In genomic region chr11:80682745-80683144, GRCm38 (mm10) we compare ENCODE assay signal across 18 mouse cellular contexts.
A peak's percentile ranks its signal among the peaks of the same experiment; 100 is the strongest.
DNase-seq lines count a peak whose midpoint lies in the region; ATAC-seq and TF ChIP-seq lines count a peak whose summit lies in the region.
"Had no signal": no experiment of that assay in that cellular context is flagged by ENCODE, and none has a peak within 500 bp of the region (broad histone marks: within the 10 kb centered on the region; RNA-seq: fewer than 3 reads in every experiment).

No protein-coding gene starts in this region.

- peaks cover 5% of the 10 kb centered on the region; the same call in 1 of the 2 replicates for H3K36me3 ChIP-seq in heart, embryonic 13.5 days
- no peaks in the 10 kb centered on the region for H3K36me3 ChIP-seq in heart, embryonic 10.5 days
- H3K36me3 ChIP-seq in lung, embryonic 14.5 days (ENCODE audit: insufficient read depth), result no peaks in the 10 kb centered on the region
- H3K36me3 ChIP-seq: embryonic facial prominence, embryonic 13.5 days; forebrain, embryonic 15.5 days; liver, embryonic 12.5 days had no signal

- no peak for DNase-seq in heart, embryonic 10.5 days (ENCODE audit: low spot score)
- peak; percentile 12 for DNase-seq in lung, embryonic 14.5 days
- no peak for DNase-seq in lung, adult 18-20 months
- DNase-seq in ZHBTc4 (ENCODE audit: low read depth, low spot score), result peak; percentile 9
- DNase-seq in kidney, postnatal 25 days, result peak; percentile 26 to 52
- no peak for DNase-seq in gastrocnemius, postnatal 14 days
- no peak for DNase-seq in thymus, postnatal 10 days (ENCODE audit: low spot score in 2 of 2)
- DNase-seq: adrenal gland, adult 8-10 months; B cell, adult 2 months; cerebellum, adult 9-10 months; gastrocnemius, postnatal 36 days; retina, postnatal 1 day had no signal

- H3K9me3 ChIP-seq in heart, embryonic 13.5 days, result no peaks in the 10 kb centered on the region
- no peaks in the 10 kb centered on the region for H3K9me3 ChIP-seq in heart, embryonic 10.5 days
- H3K9me3 ChIP-seq in lung, embryonic 14.5 days (ENCODE audit: low read depth, low read length), result no peaks in the 10 kb centered on the region
- H3K9me3 ChIP-seq: embryonic facial prominence, embryonic 13.5 days; forebrain, embryonic 15.5 days; liver, embryonic 12.5 days; megakaryocyte, embryonic 14.5 days had no signal

- peak overlapping the region; percentile 59 for H3K27ac ChIP-seq in heart, embryonic 13.5 days (replicated peaks)
- H3K27ac ChIP-seq in heart, embryonic 10.5 days, result no peak overlapping the region
- H3K27ac ChIP-seq in lung, embryonic 14.5 days (ENCODE audit: low read depth), result no peak overlapping the region
- H3K27ac ChIP-seq: embryonic facial prominence, embryonic 13.5 days; forebrain, embryonic 15.5 days; liver, embryonic 12.5 days; stomach, postnatal 0 days had no signal

- H3K9ac ChIP-seq in heart, embryonic 13.5 days, result no peak overlapping the region
- no peak overlapping the region for H3K9ac ChIP-seq in lung, embryonic 14.5 days
- H3K9ac ChIP-seq: embryonic facial prominence, embryonic 13.5 days; forebrain, embryonic 15.5 days; liver, embryonic 12.5 days had no signal

- no peak for TF ChIP-seq CTCF in lung, embryonic 14.5 days (IDR thresholded peaks at IDR 0.05; ENCODE audit: low read depth)

- H3K4me2 ChIP-seq in heart, embryonic 13.5 days, result no peak overlapping the region
- H3K4me2 ChIP-seq in lung, embryonic 14.5 days, result no peak overlapping the region
- H3K4me2 ChIP-seq: embryonic facial prominence, embryonic 13.5 days; forebrain, embryonic 15.5 days; liver, embryonic 12.5 days had no signal

- H3K4me3 ChIP-seq in heart, embryonic 13.5 days, result no peak overlapping the region
- H3K4me3 ChIP-seq in heart, embryonic 10.5 days, result no peak overlapping the region
- no peak overlapping the region for H3K4me3 ChIP-seq in lung, embryonic 14.5 days (ENCODE audit: low read depth, low read length)
- H3K4me3 ChIP-seq: embryonic facial prominence, embryonic 13.5 days; forebrain, embryonic 15.5 days; liver, embryonic 12.5 days; megakaryocyte, embryonic 14.5 days had no signal

- H3K27me3 ChIP-seq in heart, embryonic 13.5 days (replicated peaks), result no peaks in the 10 kb centered on the region
- no peaks in the 10 kb centered on the region for H3K27me3 ChIP-seq in heart, embryonic 10.5 days (ENCODE audit: insufficient read depth, poor library complexity, severe bottlenecking)
- H3K27me3 ChIP-seq in lung, embryonic 14.5 days (ENCODE audit: insufficient read depth, low read length), result no peaks in the 10 kb centered on the region
- H3K27me3 ChIP-seq: embryonic facial prominence, embryonic 13.5 days; forebrain, embryonic 15.5 days; liver, embryonic 12.5 days had no signal

- WGBS in heart, embryonic 13.5 days, result 24% methylated on average over 3 of the region's 3 CpGs
- WGBS in heart, embryonic 10.5 days, result 30% methylated on average over 3 of the region's 3 CpGs
- 34% methylated on average over 3 of the region's 3 CpGs for WGBS in lung, embryonic 14.5 days

- no peak for ATAC-seq in heart, embryonic 13.5 days (ENCODE audit: extremely low read depth, insufficient number of reproducible peaks, low FRiP score, low TSS enrichment)
- no peak for ATAC-seq in lung, embryonic 14.5 days (ENCODE audit: insufficient read depth)
- ATAC-seq: forebrain, embryonic 15.5 days; liver, embryonic 12.5 days had no signal

- intact Hi-C loops in gastrocnemius, postnatal 14 days (cut with DNase I; ENCODE audit: low total_unique reads), result no loop called here

- H3K4me1 ChIP-seq in heart, embryonic 13.5 days, result peaks cover 9% of the 10 kb centered on the region; the same call in 1 of the 2 replicates
- H3K4me1 ChIP-seq in heart, embryonic 10.5 days, result peaks cover 14% of the 10 kb centered on the region; the same call in 1 of the 2 replicates
- H3K4me1 ChIP-seq in lung, embryonic 14.5 days (ENCODE audit: insufficient read depth), result no peaks in the 10 kb centered on the region
- H3K4me1 ChIP-seq: embryonic facial prominence, embryonic 13.5 days; forebrain, embryonic 15.5 days; liver, embryonic 12.5 days; megakaryocyte, embryonic 14.5 days had no signal

Comparison
In these comparisons a context has a peak if more than half of its experiments do, and no peak if none do; other contexts are left out.
1. DNase-seq: peak in lung, embryonic 14.5 days (single experiment), ZHBTc4 (single experiment) and kidney, postnatal 25 days (2 of 2); none in heart, embryonic 10.5 days (single experiment), lung, adult 18-20 months (0 of 2), gastrocnemius, postnatal 14 days (single experiment) and thymus, postnatal 10 days (0 of 2).